Mouse (Mus musculus) ES-Bruce4 (cell line): ENCODE data around the gene Magi1. TPM values are rescaled to one million over a fixed set of nuclear protein-coding genes. Genes with fewer than 3 reads are reported as not detected.
"Not testable (repeated sequence)": the region's sequence is repeated elsewhere in the genome, so short reads cannot be mapped to it uniquely, and the experiment has no call there.

Source experiments
- H3K27ac ChIP-seq: 2 replicates; pipeline ENCODE4 v1.5.1; 2012; ENCODE audit warnings: low read length, inconsistent platforms; ENCODE audit not compliant: insufficient read depth
- H3K27me3 ChIP-seq: 2 replicates; pipeline ENCODE4 v1.6.1; 2012; ENCODE audit warnings: mild to moderate bottlenecking, low read length, inconsistent platforms; ENCODE audit not compliant: control insufficient read depth, poor library complexity, insufficient read depth, severe bottlenecking
- H3K36me3 ChIP-seq: 2 replicates; pipeline ENCODE4 v1.6.1; 2012; ENCODE audit warnings: inconsistent platforms, mild to moderate bottlenecking, low read length, moderate library complexity; ENCODE audit not compliant: control insufficient read depth, poor library complexity, insufficient read depth, severe bottlenecking
- H3K4me1 ChIP-seq: one replicate; pipeline ENCODE4 v1.8.1; 2011; ENCODE audit warnings: low read length; ENCODE audit not compliant: control insufficient read depth, insufficient read depth
- H3K4me3 ChIP-seq: 2 replicates; pipeline ENCODE4 v1.5.1; 2011; ENCODE audit warnings: low read depth, mild to moderate bottlenecking, low read length
- H3K9ac ChIP-seq: 2 replicates; pipeline ENCODE4 v1.6.1; 2012; ENCODE audit warnings: low read depth, mild to moderate bottlenecking, inconsistent platforms; ENCODE audit not compliant: poor library complexity, severe bottlenecking
- H3K9me3 ChIP-seq: replicated peaks from 2 replicates; pipeline ENCODE4 v1.6.1; 2012; ENCODE audit warnings: mild to moderate bottlenecking, low read length, inconsistent platforms; ENCODE audit not compliant: control insufficient read depth, poor library complexity, insufficient read depth, severe bottlenecking
- CTCF ChIP-seq: IDR thresholded peaks from one replicate; pipeline ENCODE4 v1.8.1; 2011; ENCODE audit warnings: low read depth, low read length
- EP300 ChIP-seq: IDR thresholded peaks from 2 replicates; pipeline ENCODE4 v1.6.1; 2011; ENCODE audit warnings: low read depth, low read length; ENCODE audit not compliant: insufficient read depth
- POLR2A ChIP-seq: IDR thresholded peaks from one replicate; pipeline ENCODE4 v1.8.1; 2011; ENCODE audit warnings: low read length; ENCODE audit not compliant: insufficient read depth
- polyA plus RNA-seq: library from polyadenylated mRNA; stranded (reverse); fragments of >200 nt; gene quantifications from 2 replicates; pipeline ENCODE4 v1.2.4, GENCODE M21; 2011; ENCODE audit warnings: low read depth; ENCODE audit not compliant: missing spikeins, insufficient read depth, insufficient read length

Gene Magi1
- polyA plus RNA-seq, 1 experiment, result 22.4 TPM

GRCm38 (mm10) chr6:94019935-94020334 is 263.8 kb downstream of the Magi1 start:
- H3K9me3 ChIP-seq, result no peaks in the 10 kb centered on the region
- H3K36me3 ChIP-seq, result no peaks in the 10 kb centered on the region
- no peak overlapping the region for H3K27ac ChIP-seq
- no peak overlapping the region for H3K4me3 ChIP-seq
- no peak overlapping the region for H3K9ac ChIP-seq
- TF ChIP-seq CTCF (no peak), POLR2A (no peak), EP300 (no peak)
- no peaks in the 10 kb centered on the region for H3K4me1 ChIP-seq
- no peaks in the 10 kb centered on the region for H3K27me3 ChIP-seq

- Histone ChIP-seq H3K27me3 (no peaks in the 10 kb centered on the region), H3K9me3 (no peaks in the 10 kb centered on the region)
Observed at GRCm38 (mm10) chr6:94013761-94014160, 270.0 kb downstream of the Magi1 start.

GRCm38 (mm10) chr6:94011947-94012346 is 271.8 kb downstream of the Magi1 start:
- Histone ChIP-seq H3K4me1 (no peaks in the 10 kb centered on the region), H3K27me3 (no peaks in the 10 kb centered on the region), H3K9me3 (no peaks in the 10 kb centered on the region), H3K9ac (no peak overlapping the region), H3K27ac (no peak overlapping the region), H3K36me3 (no peaks in the 10 kb centered on the region), H3K4me3 (no peak overlapping the region)
- no peak for TF ChIP-seq CTCF
- TF ChIP-seq EP300, result no peak
- no peak for TF ChIP-seq POLR2A

More at GRCm38 (mm10) chr6:94013761-94014160, 270.0 kb downstream of the Magi1 start:
- TF ChIP-seq CTCF, result no peak
- no peak for TF ChIP-seq EP300
- TF ChIP-seq POLR2A, result no peak
- H3K4me1 ChIP-seq, result no peaks in the 10 kb centered on the region
- no peak overlapping the region for H3K9ac ChIP-seq
- H3K4me3 ChIP-seq, result no peak overlapping the region
- no peak overlapping the region for H3K27ac ChIP-seq
- H3K36me3 ChIP-seq, result no peaks in the 10 kb centered on the region

- H3K9ac ChIP-seq, result no peak overlapping the region
- H3K27ac ChIP-seq, result no peak overlapping the region
- TF ChIP-seq POLR2A (no peak), EP300 (no peak), CTCF (no peak)
- H3K4me1 ChIP-seq, result no peaks in the 10 kb centered on the region
- H3K27me3 ChIP-seq, result no peaks in the 10 kb centered on the region
- H3K36me3 ChIP-seq, result no peaks in the 10 kb centered on the region
- no peaks in the 10 kb centered on the region for H3K9me3 ChIP-seq
- no peak overlapping the region for H3K4me3 ChIP-seq
Observed at GRCm38 (mm10) chr6:94011521-94011920, 272.2 kb downstream of the Magi1 start.

- TF ChIP-seq EP300 (no peak), CTCF (no peak), POLR2A (no peak)
- H3K9me3 ChIP-seq, result no peaks in the 10 kb centered on the region
- no peaks in the 10 kb centered on the region for H3K4me1 ChIP-seq
- no peaks in the 10 kb centered on the region for H3K27me3 ChIP-seq
- no peak overlapping the region for H3K9ac ChIP-seq
- H3K4me3 ChIP-seq, result no peak overlapping the region
- no peaks in the 10 kb centered on the region for H3K36me3 ChIP-seq
- H3K27ac ChIP-seq, result no peak overlapping the region
Observed at GRCm38 (mm10) chr6:94008577-94008976, 275.1 kb downstream of the Magi1 start.

- not testable (repeated sequence) for H3K36me3 ChIP-seq, H3K4me1 ChIP-seq, H3K9me3 ChIP-seq, H3K27me3 ChIP-seq, H3K9ac ChIP-seq, H3K4me3 ChIP-seq, H3K27ac ChIP-seq
Observed at GRCm38 (mm10) chr6:94003586-94003985, 280.1 kb downstream of the Magi1 start.
